8 mouse cellular contexts compared by ENCODE assay signal in the genomic region with DNA sequence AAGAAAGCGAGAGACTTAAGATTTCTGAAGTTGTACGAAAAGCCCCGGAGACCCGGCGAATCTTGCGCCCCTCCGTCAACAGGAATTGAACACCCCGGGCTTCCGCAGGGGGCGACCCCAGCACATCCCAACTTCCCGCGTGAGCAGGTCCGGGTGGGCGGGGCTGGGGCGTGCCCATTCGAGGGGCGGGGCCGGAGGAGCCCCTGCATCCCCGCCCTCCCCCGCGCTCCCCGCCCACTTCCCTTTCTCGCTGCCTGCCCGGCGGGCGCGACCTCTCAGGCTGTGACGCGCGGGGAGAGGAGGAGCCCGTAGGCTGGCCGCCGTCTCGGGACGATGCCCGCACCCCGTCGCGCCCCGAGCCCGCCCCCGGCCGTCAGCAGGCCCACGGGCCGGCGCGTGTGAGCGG.
DNase-seq lines count a peak whose midpoint lies in the region; ATAC-seq lines count a peak whose summit lies in the region.

No protein-coding gene starts in this region.

- H3K9ac ChIP-seq in intestine, embryonic 14.5 days (ENCODE audit: low read length), result peak overlapping the region; percentile 68

- DNase-seq in adrenal gland, adult 2 months, result peak; percentile 96
- DNase-seq in embryo, embryonic 10.5 days (ENCODE audit: low spot score), result peak; percentile 96
- peak; percentile 93 for DNase-seq in gastrocnemius, postnatal 25 days
- DNase-seq in intestine, embryonic 14.5 days (ENCODE audit: low spot score), result peak; percentile 97
- DNase-seq in left cerebral cortex, postnatal 25 days (ENCODE audit: low spot score in 2 of 2), result peak; percentile 61 to 64
- DNase-seq in mesoderm, embryonic 11.5 days (ENCODE audit: low read depth, low spot score), result peak; percentile 96
- peak; percentile 77 for DNase-seq in right cerebral cortex, postnatal 25 days
- DNase-seq in urinary bladder, postnatal 4 days (ENCODE audit: low spot score in 2 of 2), result peak; percentile 88 to 91

- peak overlapping the region; percentile 78 for H3K4me3 ChIP-seq in intestine, embryonic 14.5 days (ENCODE audit: low read depth, low read length)

- H3K27ac ChIP-seq in intestine, embryonic 14.5 days (ENCODE audit: low read depth), result peak overlapping the region; percentile 79

- H3K27me3 ChIP-seq in intestine, embryonic 14.5 days (replicated peaks; ENCODE audit: control insufficient read depth, insufficient read depth, low read length), result no peaks in the 10 kb centered on the region

- WGBS in intestine, embryonic 14.5 days, result under 1% methylated on average over 32 of the region's 48 CpGs

- peak overlapping the region; percentile 75 for H3K4me2 ChIP-seq in intestine, embryonic 14.5 days (ENCODE audit: low read length)

- no peaks in the 10 kb centered on the region for H3K36me3 ChIP-seq in intestine, embryonic 14.5 days (ENCODE audit: control insufficient read depth, insufficient read depth, low read length)

- ATAC-seq in intestine, embryonic 14.5 days (replicated peaks; ENCODE audit: low FRiP score, low TSS enrichment, low read depth), result peak; percentile 94

- intact Hi-C loops in left cerebral cortex, postnatal 25 days (cut with DNase I), result no loop called here

- peaks cover 32% of the 10 kb centered on the region for H3K4me1 ChIP-seq in intestine, embryonic 14.5 days (replicated peaks; ENCODE audit: control insufficient read depth, insufficient read depth, low read length)

- no peaks in the 10 kb centered on the region for H3K9me3 ChIP-seq in intestine, embryonic 14.5 days (ENCODE audit: control insufficient read depth, low read length)

Comparison
In these comparisons a context has a peak if more than half of its experiments do, and no peak if none do; other contexts are left out.
1. Peak in every context shown above with its lines: DNase-seq, ATAC-seq, H3K4me3 ChIP-seq and H3K27ac ChIP-seq.